ENCODE assay signal across 28 mouse cellular contexts in the genomic region with DNA sequence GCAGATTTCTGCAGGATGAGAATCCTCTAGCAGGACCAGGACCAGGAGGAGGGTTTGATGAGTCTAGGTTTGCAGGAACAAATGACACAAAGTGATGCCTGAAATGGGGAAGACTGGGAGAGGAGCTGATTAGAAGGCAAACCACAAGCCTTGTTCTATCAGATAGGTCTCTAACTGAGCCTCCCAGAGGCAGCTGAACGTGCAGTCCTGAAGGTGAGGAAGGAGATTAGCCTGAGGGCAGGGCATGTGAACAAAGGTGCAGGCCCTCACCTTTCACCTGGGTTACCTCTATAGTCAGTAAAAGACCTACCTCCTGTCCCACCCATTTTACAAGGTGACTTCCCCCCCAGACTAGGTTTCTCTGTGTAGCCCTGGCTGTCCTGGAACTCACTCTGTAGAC. TPM values are rescaled to one million over a fixed set of nuclear protein-coding genes. Genes with fewer than 3 reads are reported as not detected.
DNase-seq lines count a peak whose midpoint lies in the region; ATAC-seq and TF ChIP-seq lines count a peak whose summit lies in the region.
"Had no signal": no experiment of that assay in that cellular context is flagged by ENCODE, and none has a peak within 500 bp of the region (broad histone marks: within the 10 kb centered on the region; RNA-seq: fewer than 3 reads in every experiment).

No protein-coding gene starts in this region.

- peak; percentile 32 for DNase-seq in ES-CJ7 (ENCODE audit: low read depth, low spot score)
- DNase-seq in thymus, adult 18-20 months: no peak
- DNase-seq in adrenal gland, adult (ENCODE audit: inconsistent age in 2 of 2, low spot score in 1 of 2): no peak
- DNase-seq in thymus, postnatal 25 days: no peak
- DNase-seq: adrenal gland, adult 2 months; adrenal gland, postnatal 10 days; adrenal gland, postnatal 25 days; cerebellum, adult 11 months; cerebellum, adult 18-20 months; cerebellum, adult 8-10 months; cerebellum, adult 9-11 months; cerebellum, postnatal 14 days; cerebellum, postnatal 36 days; embryo, embryonic 11 days had no signal

- no peak overlapping the region for H3K9ac ChIP-seq in ES-Bruce4 (ENCODE audit: low read depth, poor library complexity, severe bottlenecking)
- H3K9ac ChIP-seq in intestine, embryonic 16.5 days (ENCODE audit: low read depth, low read length): no peak overlapping the region
- H3K9ac ChIP-seq: embryonic facial prominence, embryonic 13.5 days; embryonic facial prominence, embryonic 15.5 days; forebrain, embryonic 12.5 days had no signal

- no peaks in the 10 kb centered on the region for H3K27me3 ChIP-seq in ES-Bruce4 (ENCODE audit: control insufficient read depth, insufficient read depth, low read length, poor library complexity, severe bottlenecking)
- no peaks in the 10 kb centered on the region for H3K27me3 ChIP-seq in intestine, embryonic 16.5 days (replicated peaks; ENCODE audit: control insufficient read depth, insufficient read depth, low read length)
- H3K27me3 ChIP-seq: embryonic facial prominence, embryonic 13.5 days; embryonic facial prominence, embryonic 15.5 days; forebrain, embryonic 12.5 days had no signal

- no peaks in the 10 kb centered on the region for H3K36me3 ChIP-seq in ES-Bruce4 (ENCODE audit: control insufficient read depth, insufficient read depth, low read length, poor library complexity, severe bottlenecking)
- H3K36me3 ChIP-seq in intestine, embryonic 16.5 days (ENCODE audit: control insufficient read depth, insufficient read depth, low read length): no peaks in the 10 kb centered on the region
- H3K36me3 ChIP-seq: embryonic facial prominence, embryonic 13.5 days; embryonic facial prominence, embryonic 15.5 days; forebrain, embryonic 10.5 days; forebrain, embryonic 12.5 days had no signal

- TF ChIP-seq POLR2A in ES-Bruce4 (IDR thresholded peaks at IDR 0.05; ENCODE audit: insufficient read depth, low read length): no peak

- TF ChIP-seq CTCF in ES-Bruce4 (IDR thresholded peaks at IDR 0.05; ENCODE audit: low read depth, low read length): no peak

- peak; percentile 59; the same call in 1 of the 2 replicates for ATAC-seq in intestine, embryonic 16.5 days
- ATAC-seq: activated CD4-positive, CD25-positive, alpha-beta regulatory T cell, adult 4 months; forebrain, embryonic 14.5 days; forebrain, embryonic 16.5 days; Patski had no signal

- no peak overlapping the region for H3K4me2 ChIP-seq in intestine, embryonic 16.5 days (ENCODE audit: low read depth, low read length)
- H3K4me2 ChIP-seq: embryonic facial prominence, embryonic 13.5 days; embryonic facial prominence, embryonic 15.5 days; forebrain, embryonic 12.5 days had no signal

- H3K9me3 ChIP-seq in ES-Bruce4 (replicated peaks; ENCODE audit: control insufficient read depth, insufficient read depth, low read length, poor library complexity, severe bottlenecking): no peaks in the 10 kb centered on the region
- no peaks in the 10 kb centered on the region for H3K9me3 ChIP-seq in intestine, embryonic 16.5 days (ENCODE audit: control insufficient read depth, low read length)
- H3K9me3 ChIP-seq: embryonic facial prominence, embryonic 13.5 days; embryonic facial prominence, embryonic 15.5 days; forebrain, embryonic 10.5 days; forebrain, embryonic 12.5 days had no signal

- TF ChIP-seq EP300 in ES-Bruce4 (IDR thresholded peaks at IDR 0.05; ENCODE audit: insufficient read depth, low read depth, low read length): peak; percentile 90

- peaks cover 2% of the 10 kb centered on the region for H3K4me1 ChIP-seq in ES-Bruce4 (ENCODE audit: control insufficient read depth, insufficient read depth, low read length)
- peaks cover 6% of the 10 kb centered on the region; the same call in 1 of the 2 replicates for H3K4me1 ChIP-seq in intestine, embryonic 16.5 days (ENCODE audit: control insufficient read depth, insufficient read depth, low read length)
- H3K4me1 ChIP-seq: embryonic facial prominence, embryonic 13.5 days; embryonic facial prominence, embryonic 15.5 days; forebrain, embryonic 12.5 days had no signal

- WGBS in intestine, embryonic 16.5 days: 27% methylated on average over 1 of the region's 1 CpGs

- no peak overlapping the region for H3K27ac ChIP-seq in ES-Bruce4 (ENCODE audit: insufficient read depth, low read length)
- no peak overlapping the region for H3K27ac ChIP-seq in intestine, embryonic 16.5 days (ENCODE audit: low read length)
- H3K27ac ChIP-seq: embryonic facial prominence, embryonic 13.5 days; embryonic facial prominence, embryonic 15.5 days; forebrain, embryonic 10.5 days; forebrain, embryonic 12.5 days had no signal

- no peak overlapping the region for H3K4me3 ChIP-seq in ES-Bruce4 (ENCODE audit: low read depth, low read length)
- no peak overlapping the region for H3K4me3 ChIP-seq in intestine, embryonic 16.5 days (ENCODE audit: low read length)
- H3K4me3 ChIP-seq: embryonic facial prominence, embryonic 13.5 days; embryonic facial prominence, embryonic 15.5 days; erythroblast, embryonic 14.5 days; forebrain, embryonic 10.5 days; forebrain, embryonic 12.5 days had no signal

RNA-seq across cellular contexts. Expression of gene Syce3, which starts 10.6 kb away (rescaled TPM):
- not detected in 2 replicates for polyA plus RNA-seq in ES-Bruce4 (2011; ENCODE audit: insufficient read depth, insufficient read length, low read depth, missing spikeins)
- polyA plus RNA-seq in intestine, embryonic 16.5 days (2015; fragmentation: Nextera tagmentation; extraction: Ambion mirVana): 0.92 and 1.1 TPM in 2 replicates
- polyA plus RNA-seq: activated CD4-positive, CD25-positive, alpha-beta regulatory T cell, adult 4 months; adrenal gland, adult 2 months; brain, embryonic 14.5 days; C2C12; embryonic facial prominence, embryonic 11.5 days; embryonic facial prominence, embryonic 13.5 days; embryonic facial prominence, embryonic 15.5 days; erythroblast, embryonic 14.5 days; forebrain, embryonic 10.5 days; forebrain, embryonic 12.5 days; forebrain, embryonic 14.5 days; forebrain, embryonic 16.5 days; Patski had no signal

RNA-seq across cellular contexts. Expression of gene Klhdc7b, which starts 15.0 kb away (rescaled TPM):
- not detected in 2 replicates for polyA plus RNA-seq in ES-Bruce4 (2011; ENCODE audit: insufficient read depth, insufficient read length, low read depth, missing spikeins)
- polyA plus RNA-seq in intestine, embryonic 16.5 days (2015; fragmentation: Nextera tagmentation; extraction: Ambion mirVana): not detected in 2 replicates
- polyA plus RNA-seq: adrenal gland, adult 2 months; brain, embryonic 14.5 days; C2C12; embryonic facial prominence, embryonic 11.5 days; embryonic facial prominence, embryonic 13.5 days; embryonic facial prominence, embryonic 15.5 days; erythroblast, embryonic 14.5 days; forebrain, embryonic 12.5 days; forebrain, embryonic 14.5 days; forebrain, embryonic 16.5 days; Patski had no signal

RNA-seq across cellular contexts. Expression of gene Odf3b, which starts 20.6 kb away (rescaled TPM):
- polyA plus RNA-seq in ES-Bruce4 (2011; ENCODE audit: insufficient read depth, insufficient read length, low read depth, missing spikeins): 1.4 and 2.6 TPM in 2 replicates
- 0.70 and 0.80 TPM in 2 replicates for polyA plus RNA-seq in intestine, embryonic 16.5 days (2015; fragmentation: Nextera tagmentation; extraction: Ambion mirVana)
- polyA plus RNA-seq: C2C12 had no signal

RNA-seq across cellular contexts. Expression of gene Tymp, which starts 22.9 kb away (rescaled TPM):
- not detected in 2 replicates for polyA plus RNA-seq in ES-Bruce4 (2011; ENCODE audit: insufficient read depth, insufficient read length, low read depth, missing spikeins)
- polyA plus RNA-seq in intestine, embryonic 16.5 days (2015; fragmentation: Nextera tagmentation; extraction: Ambion mirVana): 1.3 and 2.2 TPM in 2 replicates

RNA-seq across cellular contexts. Expression of gene Cpt1b, which starts 25.9 kb away (rescaled TPM):
- 4.9 and 6.1 TPM in 2 replicates for polyA plus RNA-seq in ES-Bruce4 (2011; ENCODE audit: insufficient read depth, insufficient read length, low read depth, missing spikeins)
- 0.49 and 0.72 TPM in 2 replicates for polyA plus RNA-seq in intestine, embryonic 16.5 days (2015; fragmentation: Nextera tagmentation; extraction: Ambion mirVana)
- polyA plus RNA-seq: erythroblast, embryonic 14.5 days had no signal
